Mouse (Mus musculus): ENCODE results near the gene Plxnd1. TPM values are rescaled to one million over a fixed set of nuclear protein-coding genes. Genes with fewer than 3 reads are reported as not detected.

Plxnd1 gene
- polyA plus RNA-seq, 1 experiment from 2014 or later = 60.8 TPM

DNA sequence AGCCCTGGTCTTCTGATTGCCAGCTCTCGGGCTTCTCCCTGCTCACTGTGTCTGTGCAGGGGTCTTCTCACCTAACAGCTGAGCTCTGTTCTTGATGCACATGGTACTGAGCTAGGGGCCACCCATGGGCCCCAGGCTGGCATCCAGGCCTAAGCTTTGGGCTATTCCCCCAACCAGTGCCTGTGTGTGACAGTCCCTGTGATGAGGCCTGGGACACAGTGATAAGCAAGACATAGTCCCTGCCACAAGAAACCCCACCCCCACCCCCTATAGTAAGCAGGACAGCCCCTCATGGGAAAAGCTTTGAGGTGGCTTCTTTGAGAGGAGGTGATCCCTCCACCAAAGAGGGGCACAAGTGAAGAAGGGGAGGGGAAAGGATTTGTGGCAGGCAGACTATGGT lies 76.2 kb downstream of the Plxnd1 start:
- H3K27ac ChIP-seq (ENCODE audit: poor library complexity, severe bottlenecking) = no peak overlapping the region
- H3K36me3 ChIP-seq = peaks cover 5% of the 10 kb centered on the region
- no peaks in the 10 kb centered on the region for H3K9me3 ChIP-seq (replicated peaks)
- no peaks in the 10 kb centered on the region for H3K27me3 ChIP-seq (replicated peaks)
- H3K4me2 ChIP-seq = no peak overlapping the region
- ATAC-seq (ENCODE audit: insufficient number of reproducible peaks, low FRiP score) = peak; percentile 3; the same call in 1 of the 2 replicates
- WGBS = 74% methylated on average over 1 of the region's 1 CpGs
- H3K4me1 ChIP-seq (replicated peaks) = peaks cover 63% of the 10 kb centered on the region
- no peak overlapping the region for H3K9ac ChIP-seq
- H3K4me3 ChIP-seq = no peak overlapping the region

GRCm38 (mm10) chr6:115916611-115917010 lies 78.2 kb downstream of the Plxnd1 start:
- H3K27ac ChIP-seq (ENCODE audit: poor library complexity, severe bottlenecking) = no peak overlapping the region
- peaks cover 71% of the 10 kb centered on the region for H3K4me1 ChIP-seq (replicated peaks)
- H3K4me2 ChIP-seq = no peak overlapping the region
- no peaks in the 10 kb centered on the region for H3K9me3 ChIP-seq (replicated peaks)
- peaks cover 5% of the 10 kb centered on the region for H3K36me3 ChIP-seq
- WGBS = 27% methylated on average over 5 of the region's 5 CpGs
- H3K4me3 ChIP-seq = no peak overlapping the region
- H3K9ac ChIP-seq = 0 out of 2 replicates have a peak overlapping the region, but pooled peaks have one; percentile 1
- ATAC-seq (ENCODE audit: insufficient number of reproducible peaks, low FRiP score) = 0 out of 2 replicates have a peak, but pooled peaks have one; percentile 27
- H3K27me3 ChIP-seq (replicated peaks) = no peaks in the 10 kb centered on the region

- Histone ChIP-seq H3K4me2 (peak overlapping the region; percentile 33), H3K27ac (ENCODE audit: poor library complexity, severe bottlenecking) (peak overlapping the region; percentile 90), H3K4me1 (replicated peaks) (peaks cover 79% of the 10 kb centered on the region), H3K27me3 (replicated peaks) (no peaks in the 10 kb centered on the region), H3K4me3 (no peak overlapping the region), H3K9ac (peak overlapping the region; percentile 46; the same call in 1 of the 2 replicates), H3K36me3 (peaks cover 5% of the 10 kb centered on the region), H3K9me3 (replicated peaks) (no peaks in the 10 kb centered on the region)
- no peak for ATAC-seq (ENCODE audit: insufficient number of reproducible peaks, low FRiP score)
- WGBS = 22% methylated on average over 17 of the region's 17 CpGs
These were observed 79.0 kb downstream of the Plxnd1 start for GRCm38 (mm10) chr6:115915601-115916445.

DNA sequence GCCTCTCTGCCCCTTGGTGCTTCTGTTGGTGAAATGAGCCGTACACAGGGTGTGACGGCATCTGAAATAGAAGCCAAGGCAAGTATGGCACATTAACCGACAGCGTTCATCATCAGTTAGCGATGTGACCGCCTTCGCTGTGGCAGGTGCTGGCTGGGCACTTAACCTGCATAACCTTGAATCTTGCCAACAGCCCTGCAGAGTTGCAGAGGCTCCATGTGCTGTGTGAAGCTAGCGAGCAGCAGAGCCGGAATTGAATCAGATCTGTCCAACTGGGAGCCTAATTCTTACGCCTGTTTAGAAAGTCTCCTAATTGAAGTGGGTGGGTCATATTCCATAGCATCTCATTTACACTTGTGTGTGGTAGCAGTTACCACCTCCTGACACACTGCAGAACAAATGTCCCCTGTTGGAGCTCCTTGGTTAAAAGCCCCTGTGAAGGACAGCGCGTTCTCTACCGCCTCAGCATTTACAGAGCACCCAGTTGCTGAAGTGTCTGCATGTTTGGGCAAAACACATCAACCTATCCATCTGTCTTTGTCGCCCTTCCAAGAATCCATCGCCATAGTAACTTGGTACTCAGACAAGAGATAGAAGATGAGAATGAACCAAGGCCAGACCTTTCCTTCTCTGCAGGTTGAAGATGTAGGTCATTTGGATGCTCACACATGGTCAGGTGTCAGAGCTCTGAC lies 80.1 kb downstream of the Plxnd1 start:
- ATAC-seq (ENCODE audit: insufficient number of reproducible peaks, low FRiP score) = no peak

DNA sequence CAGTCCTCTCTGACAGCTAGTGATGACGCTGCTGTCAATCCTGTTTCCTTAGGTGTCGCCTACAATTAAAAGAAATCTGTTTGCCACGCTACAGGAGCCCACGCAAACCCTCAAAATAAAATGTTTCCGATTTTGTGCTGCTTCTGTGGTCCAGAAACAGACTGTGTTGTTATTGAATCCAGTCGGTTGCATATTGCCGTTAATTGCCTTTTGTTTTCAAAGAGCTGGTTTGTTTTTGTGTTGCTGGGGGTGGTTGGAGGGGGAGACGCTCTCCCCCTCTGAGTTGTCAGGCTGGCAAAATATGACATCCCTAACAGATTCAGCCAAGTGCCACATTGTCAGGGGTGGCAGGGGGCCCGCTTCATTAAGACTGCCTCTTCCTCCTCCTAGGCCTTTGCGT lies 81.3 kb downstream of the Plxnd1 start:
- Histone ChIP-seq H3K4me3 (no peak overlapping the region), H3K4me1 (replicated peaks) (peaks cover 83% of the 10 kb centered on the region), H3K4me2 (no peak overlapping the region), H3K9me3 (replicated peaks) (no peaks in the 10 kb centered on the region), H3K27ac (ENCODE audit: poor library complexity, severe bottlenecking) (no peak overlapping the region), H3K36me3 (peaks cover 1% of the 10 kb centered on the region; the same call in 1 of the 2 replicates), H3K9ac (no peak overlapping the region), H3K27me3 (replicated peaks) (no peaks in the 10 kb centered on the region)
- no peak for ATAC-seq (ENCODE audit: insufficient number of reproducible peaks, low FRiP score)
- WGBS = 85% methylated on average over 10 of the region's 10 CpGs

More for the DNA sequence above, 80.1 kb downstream of the Plxnd1 start:
- Histone ChIP-seq H3K4me2 (no peak overlapping the region), H3K4me3 (no peak overlapping the region), H3K9me3 (replicated peaks) (no peaks in the 10 kb centered on the region), H3K27ac (ENCODE audit: poor library complexity, severe bottlenecking) (peak overlapping the region; percentile 90), H3K27me3 (replicated peaks) (no peaks in the 10 kb centered on the region), H3K9ac (no peak overlapping the region), H3K36me3 (peaks cover 5% of the 10 kb centered on the region), H3K4me1 (replicated peaks) (peaks cover 80% of the 10 kb centered on the region)
- 80% methylated on average over 15 of the region's 15 CpGs for WGBS

GRCm38 (mm10) chr6:115911763-115912162 lies 83.0 kb downstream of the Plxnd1 start:
- no peaks in the 10 kb centered on the region for H3K27me3 ChIP-seq (replicated peaks)
- peaks cover 4% of the 10 kb centered on the region; the same call in 1 of the 2 replicates for H3K36me3 ChIP-seq
- no peak overlapping the region for H3K4me2 ChIP-seq
- no peak overlapping the region for H3K9ac ChIP-seq
- H3K27ac ChIP-seq (ENCODE audit: poor library complexity, severe bottlenecking) = peak overlapping the region; percentile 20; the same call in 1 of the 2 replicates
- WGBS = 54% methylated on average over 6 of the region's 6 CpGs
- ATAC-seq (ENCODE audit: insufficient number of reproducible peaks, low FRiP score) = no peak
- H3K4me3 ChIP-seq = no peak overlapping the region
- H3K4me1 ChIP-seq (replicated peaks) = peaks cover 78% of the 10 kb centered on the region
- H3K9me3 ChIP-seq (replicated peaks) = no peaks in the 10 kb centered on the region

DNA sequence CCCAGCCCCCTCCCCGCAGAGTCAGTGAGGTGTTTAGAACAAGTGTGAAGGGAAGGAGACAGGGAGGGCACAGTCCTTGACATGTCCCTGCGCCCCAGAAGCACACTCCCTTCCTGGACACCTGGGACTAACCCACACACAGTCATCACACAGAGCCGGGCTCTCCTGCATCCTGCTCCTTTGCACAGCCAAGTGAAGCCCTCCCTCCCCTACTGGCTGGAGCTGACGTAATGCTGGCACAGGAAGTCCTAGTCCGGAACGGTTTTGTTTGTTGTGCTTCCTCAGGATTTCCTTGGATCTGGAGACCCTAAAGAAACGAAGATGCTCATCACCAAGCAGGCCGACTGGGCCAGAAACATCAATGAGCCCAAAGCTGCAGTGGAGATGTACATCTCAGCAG lies 84.9 kb downstream of the Plxnd1 start:
- Histone ChIP-seq H3K4me3 (no peak overlapping the region), H3K4me1 (replicated peaks) (peaks cover 69% of the 10 kb centered on the region), H3K27ac (ENCODE audit: poor library complexity, severe bottlenecking) (peak overlapping the region; percentile 14), H3K9me3 (replicated peaks) (no peaks in the 10 kb centered on the region), H3K4me2 (no peak overlapping the region), H3K36me3 (peaks cover 7% of the 10 kb centered on the region; the same call in 1 of the 2 replicates), H3K27me3 (replicated peaks) (no peaks in the 10 kb centered on the region), H3K9ac (no peak overlapping the region)
- WGBS = 52% methylated on average over 8 of the region's 8 CpGs
- ATAC-seq (ENCODE audit: insufficient number of reproducible peaks, low FRiP score) = peak; percentile 74

DNA sequence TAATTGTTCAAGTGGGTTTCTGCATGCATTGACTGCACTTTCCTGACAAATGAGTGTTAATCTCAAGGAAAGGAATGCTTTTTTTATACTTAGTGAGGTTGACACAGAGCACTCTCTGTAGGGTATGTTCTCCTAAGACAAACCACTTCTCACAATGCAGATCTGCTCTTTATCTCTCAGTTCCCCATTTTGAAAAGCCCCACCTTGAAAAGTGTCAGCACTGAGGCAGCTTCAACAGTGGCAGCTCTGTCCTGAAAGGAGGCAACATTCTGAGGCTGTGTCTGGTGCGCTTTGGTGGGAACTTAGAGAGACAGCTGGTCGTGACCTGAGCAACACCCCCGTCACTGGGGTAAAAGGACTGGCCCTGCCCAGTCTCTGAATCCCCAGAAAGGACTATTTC lies 85.8 kb downstream of the Plxnd1 start:
- 48% methylated on average over 3 of the region's 3 CpGs for WGBS
- no peaks in the 10 kb centered on the region for H3K27me3 ChIP-seq (replicated peaks)
- peaks cover 62% of the 10 kb centered on the region for H3K4me1 ChIP-seq (replicated peaks)
- H3K4me3 ChIP-seq = no peak overlapping the region
- no peak overlapping the region for H3K9ac ChIP-seq
- H3K4me2 ChIP-seq = no peak overlapping the region
- peak overlapping the region; percentile 48; the same call in 1 of the 2 replicates for H3K27ac ChIP-seq (ENCODE audit: poor library complexity, severe bottlenecking)
- H3K36me3 ChIP-seq = peaks cover 7% of the 10 kb centered on the region; the same call in 1 of the 2 replicates
- ATAC-seq (ENCODE audit: insufficient number of reproducible peaks, low FRiP score) = no peak
- H3K9me3 ChIP-seq (replicated peaks) = no peaks in the 10 kb centered on the region

- peaks cover 7% of the 10 kb centered on the region; the same call in 1 of the 2 replicates for H3K36me3 ChIP-seq
- H3K4me1 ChIP-seq (replicated peaks) = peaks cover 61% of the 10 kb centered on the region
- H3K9ac ChIP-seq = no peak overlapping the region
- no peak overlapping the region for H3K4me3 ChIP-seq
- 26% methylated on average over 6 of the region's 6 CpGs for WGBS
- no peak for ATAC-seq (ENCODE audit: insufficient number of reproducible peaks, low FRiP score)
- H3K4me2 ChIP-seq = no peak overlapping the region
- peak overlapping the region; percentile 48 for H3K27ac ChIP-seq (ENCODE audit: poor library complexity, severe bottlenecking)
- no peaks in the 10 kb centered on the region for H3K27me3 ChIP-seq (replicated peaks)
- no peaks in the 10 kb centered on the region for H3K9me3 ChIP-seq (replicated peaks)
These were observed 86.3 kb downstream of the Plxnd1 start for GRCm38 (mm10) chr6:115908421-115908982.

GRCm38 (mm10) chr6:115906871-115907270 lies 87.9 kb downstream of the Plxnd1 start:
- no peak overlapping the region for H3K9ac ChIP-seq
- no peaks in the 10 kb centered on the region for H3K9me3 ChIP-seq (replicated peaks)
- no peak overlapping the region for H3K4me2 ChIP-seq
- no peak for ATAC-seq (ENCODE audit: insufficient number of reproducible peaks, low FRiP score)
- H3K4me1 ChIP-seq (replicated peaks) = peaks cover 55% of the 10 kb centered on the region
- 65% methylated on average over 2 of the region's 2 CpGs for WGBS
- H3K27ac ChIP-seq (ENCODE audit: poor library complexity, severe bottlenecking) = no peak overlapping the region
- H3K4me3 ChIP-seq = no peak overlapping the region
- peaks cover 12% of the 10 kb centered on the region; the same call in 1 of the 2 replicates for H3K36me3 ChIP-seq
- H3K27me3 ChIP-seq (replicated peaks) = no peaks in the 10 kb centered on the region

- no peak overlapping the region for H3K4me3 ChIP-seq
- H3K4me2 ChIP-seq = no peak overlapping the region
- 79% methylated on average over 1 of the region's 1 CpGs for WGBS
These were observed 88.3 kb downstream of the Plxnd1 start for GRCm38 (mm10) chr6:115906455-115906854.

More at GRCm38 (mm10) chr6:115906455-115906854, 88.3 kb downstream of the Plxnd1 start:
- peaks cover 55% of the 10 kb centered on the region for H3K4me1 ChIP-seq (replicated peaks)
- H3K9ac ChIP-seq = no peak overlapping the region
- peaks cover 12% of the 10 kb centered on the region; the same call in 1 of the 2 replicates for H3K36me3 ChIP-seq
- no peak for ATAC-seq (ENCODE audit: insufficient number of reproducible peaks, low FRiP score)
- H3K27ac ChIP-seq (ENCODE audit: poor library complexity, severe bottlenecking) = no peak overlapping the region
- no peaks in the 10 kb centered on the region for H3K9me3 ChIP-seq (replicated peaks)
- no peaks in the 10 kb centered on the region for H3K27me3 ChIP-seq (replicated peaks)
